Mouse (Mus musculus) lung, embryonic 14.5 days (tissue): ENCODE data around the gene Slc13a2. TPM values are rescaled to one million over a fixed set of nuclear protein-coding genes. Genes with fewer than 3 reads are reported as not detected.

Experiments
- ATAC-seq: fragments of 200-750 bp; cut with Nextera tagmentation; 2 replicates; pipeline ENCODE4 v1.8.0; 2017; ENCODE audit warnings: mild to moderate bottlenecking, moderate TSS enrichment, moderate library complexity; ENCODE audit not compliant: insufficient read depth
- DNase-seq: peaks from one replicate; pipeline ENCODE4 v3.0.0-alpha.2; 2015
- H3K27ac ChIP-seq: fragments of 300-500 bp; sonication (generic); 2 replicates; pipeline ENCODE4 v1.5.1; 2014; ENCODE audit warnings: low read depth, mild to moderate bottlenecking, moderate library complexity
- H3K27me3 ChIP-seq: fragments of 300-500 bp; sonication (generic); 2 replicates; pipeline ENCODE4 v1.6.1; 2014; ENCODE audit warnings: low read length, control low read depth; ENCODE audit not compliant: insufficient read depth
- H3K36me3 ChIP-seq: fragments of 300-500 bp; sonication (generic); 2 replicates; pipeline ENCODE4 v1.6.1; 2014; ENCODE audit warnings: control low read depth; ENCODE audit not compliant: insufficient read depth
- H3K4me1 ChIP-seq: fragments of 300-500 bp; sonication (generic); 2 replicates; pipeline ENCODE4 v1.6.1; 2014; ENCODE audit warnings: antibody characterized with exemption, control low read depth; ENCODE audit not compliant: insufficient read depth
- H3K4me2 ChIP-seq: fragments of 300-500 bp; sonication (generic); 2 replicates; pipeline ENCODE4 v1.6.1; 2014; ENCODE audit warnings: mild to moderate bottlenecking
- H3K4me3 ChIP-seq: fragments of 300-500 bp; sonication (generic); 2 replicates; pipeline ENCODE4 v1.5.1; 2014; ENCODE audit warnings: low read depth, low read length
- H3K9ac ChIP-seq: fragments of 300-500 bp; sonication (generic); 2 replicates; pipeline ENCODE4 v1.6.1; 2014
- H3K9me3 ChIP-seq: fragments of 300-500 bp; sonication (generic); 2 replicates; pipeline ENCODE4 v1.6.1; 2016; ENCODE audit warnings: low read depth, low read length, control low read depth
- CTCF ChIP-seq: IDR thresholded peaks from 2 replicates; pipeline ENCODE4 v1.5.1; 2016; ENCODE audit warnings: antibody characterized with exemption, low read depth
- WGBS: fragments of 180-500 bp; shearing (Covaris S2); extraction: QIAGEN DNeasy Blood & Tissue Kit; methylation state at CpG from one replicate; pipeline ENCODE4 v1.1.7; 2014; 5-methylcytosine and 5-hydroxymethylcytosine counted together
- polyA plus RNA-seq: library from polyadenylated mRNA; unstranded; fragments of >200 nt; fragmentation: Nextera tagmentation; extraction: Ambion mirVana; gene quantifications from 2 replicates; pipeline ENCODE4 v1.2.1, GENCODE M21; 2014

Gene Slc13a2
- polyA plus RNA-seq, 1 experiment from 2014 or later: not detected

GRCm38 (mm10) chr11:78465116-78465515 lies 43.1 kb upstream of the Slc13a2 start:
- TF ChIP-seq CTCF: no peak
- ATAC-seq (no peak), DNase-seq (peak; percentile 23)
- H3K4me3 ChIP-seq: peak overlapping the region; percentile 80
- no peaks in the 10 kb centered on the region for H3K9me3 ChIP-seq
- WGBS: 22% methylated on average over 9 of the region's 9 CpGs
- no peaks in the 10 kb centered on the region for H3K27me3 ChIP-seq
- H3K4me2 ChIP-seq: peak overlapping the region; percentile 94
- peaks cover 9% of the 10 kb centered on the region; the same call in 1 of the 2 replicates for H3K4me1 ChIP-seq
- H3K36me3 ChIP-seq: no peaks in the 10 kb centered on the region
- peak overlapping the region; percentile 96 for H3K27ac ChIP-seq
- peak overlapping the region; percentile 85 for H3K9ac ChIP-seq

GRCm38 (mm10) chr11:78463286-78464036 lies 41.4 kb upstream of the Slc13a2 start:
- ATAC-seq (no peak), DNase-seq (no peak)
- no peak overlapping the region for H3K4me3 ChIP-seq
- 43% methylated on average over 13 of the region's 13 CpGs for WGBS
- no peak overlapping the region for H3K9ac ChIP-seq
- no peak overlapping the region for H3K4me2 ChIP-seq
- TF ChIP-seq CTCF: no peak
- no peaks in the 10 kb centered on the region for H3K27me3 ChIP-seq
- no peaks in the 10 kb centered on the region for H3K36me3 ChIP-seq
- no peak overlapping the region for H3K27ac ChIP-seq
- H3K9me3 ChIP-seq: no peaks in the 10 kb centered on the region
- H3K4me1 ChIP-seq: peaks cover 9% of the 10 kb centered on the region; the same call in 1 of the 2 replicates

GRCm38 (mm10) chr11:78462669-78463068 lies 40.7 kb upstream of the Slc13a2 start:
- no peak overlapping the region for H3K9ac ChIP-seq
- DNase-seq: no peak
- TF ChIP-seq CTCF: no peak
- no peak overlapping the region for H3K4me2 ChIP-seq
- no peak for ATAC-seq
- peaks cover 9% of the 10 kb centered on the region; the same call in 1 of the 2 replicates for H3K4me1 ChIP-seq
- no peaks in the 10 kb centered on the region for H3K36me3 ChIP-seq
- H3K27ac ChIP-seq: no peak overlapping the region
- WGBS: 80% methylated on average over 5 of the region's 5 CpGs
- no peak overlapping the region for H3K4me3 ChIP-seq
- no peaks in the 10 kb centered on the region for H3K9me3 ChIP-seq
- no peaks in the 10 kb centered on the region for H3K27me3 ChIP-seq

GRCm38 (mm10) chr11:78461894-78462293 lies 39.9 kb upstream of the Slc13a2 start:
- no peaks in the 10 kb centered on the region for H3K9me3 ChIP-seq
- no peak overlapping the region for H3K4me2 ChIP-seq
- H3K4me1 ChIP-seq: peaks cover 9% of the 10 kb centered on the region; the same call in 1 of the 2 replicates
- no peaks in the 10 kb centered on the region for H3K27me3 ChIP-seq
- H3K27ac ChIP-seq: no peak overlapping the region
- 63% methylated on average over 1 of the region's 1 CpGs for WGBS
- TF ChIP-seq CTCF: peak; percentile 52
- no peak overlapping the region for H3K9ac ChIP-seq
- H3K4me3 ChIP-seq: no peak overlapping the region
- H3K36me3 ChIP-seq: no peaks in the 10 kb centered on the region
- no peak for DNase-seq
- ATAC-seq: no peak

- no peaks in the 10 kb centered on the region for H3K36me3 ChIP-seq
- no peaks in the 10 kb centered on the region for H3K9me3 ChIP-seq
- no peaks in the 10 kb centered on the region for H3K27me3 ChIP-seq
- no peak overlapping the region for H3K27ac ChIP-seq
- H3K4me2 ChIP-seq: no peak overlapping the region
- DNase-seq (no peak), ATAC-seq (no peak)
- no peaks in the 10 kb centered on the region for H3K4me1 ChIP-seq
- H3K9ac ChIP-seq: no peak overlapping the region
- WGBS: 78% methylated on average over 17 of the region's 17 CpGs
- no peak overlapping the region for H3K4me3 ChIP-seq
- no peak for TF ChIP-seq CTCF
These were observed 36.7 kb upstream of the Slc13a2 start for GRCm38 (mm10) chr11:78458740-78459139.

- Histone ChIP-seq H3K4me2 (no peak overlapping the region), H3K9ac (no peak overlapping the region), H3K36me3 (no peaks in the 10 kb centered on the region), H3K4me1 (no peaks in the 10 kb centered on the region), H3K4me3 (no peak overlapping the region), H3K27ac (no peak overlapping the region), H3K27me3 (no peaks in the 10 kb centered on the region), H3K9me3 (no peaks in the 10 kb centered on the region)
- 26% methylated on average over 5 of the region's 5 CpGs for WGBS
- peak; percentile 68 for TF ChIP-seq CTCF
- ATAC-seq (no peak), DNase-seq (peak; percentile 73)
These were observed 33.3 kb upstream of the Slc13a2 start for GRCm38 (mm10) chr11:78455308-78455707.

GRCm38 (mm10) chr11:78454276-78454675 lies 32.3 kb upstream of the Slc13a2 start:
- no peaks in the 10 kb centered on the region for H3K27me3 ChIP-seq
- no peak for ATAC-seq

More at GRCm38 (mm10) chr11:78454276-78454675, 32.3 kb upstream of the Slc13a2 start:
- Histone ChIP-seq H3K9ac (no peak overlapping the region), H3K4me3 (no peak overlapping the region), H3K27ac (no peak overlapping the region), H3K4me2 (no peak overlapping the region), H3K9me3 (no peaks in the 10 kb centered on the region), H3K36me3 (no peaks in the 10 kb centered on the region), H3K4me1 (no peaks in the 10 kb centered on the region)
- WGBS: 65% methylated on average over 7 of the region's 7 CpGs
- DNase-seq: no peak
- no peak for TF ChIP-seq CTCF
